Mouse (Mus musculus): ENCODE data around the gene Stk10. TPM values are rescaled to one million over a fixed set of nuclear protein-coding genes. Genes with fewer than 3 reads are reported as not detected.
A peak's percentile ranks its signal among the peaks of the same experiment; 100 is the strongest.

The Stk10 gene
- polyA plus RNA-seq, 1 experiment = 9.4 TPM

- peak; percentile 80 for DNase-seq
- TF ChIP-seq POLR2A (IDR thresholded peaks at IDR 0.05; ENCODE audit: low read depth, low read length) (no peak), CTCF (conservative IDR thresholded peaks at IDR 0.05; ENCODE audit: insufficient read depth, insufficient read length, low read depth, low read length) (no peak)
- Histone ChIP-seq H3K27me3 (replicated peaks; ENCODE audit: control insufficient read depth, insufficient read depth, low read length) (no peaks in the 10 kb centered on the region), H3K36me3 (ENCODE audit: control insufficient read depth, insufficient read depth, low read length) (no peaks in the 10 kb centered on the region), H3K27ac (ENCODE audit: insufficient read depth, low read depth, low read length) (peak overlapping the region; percentile 48; the same call in 1 of the 2 replicates), H3K4me1 (ENCODE audit: control insufficient read depth, insufficient read depth, low read length) (peaks cover 5% of the 10 kb centered on the region), H3K4me3 (ENCODE audit: insufficient read depth, low read depth, low read length) (no peak overlapping the region)
- WGBS = 57% methylated on average over 5 of the region's 5 CpGs
These were observed 90.1 kb downstream of the Stk10 start for GRCm38 (mm10) chr11:32623236-32623635.

DNA sequence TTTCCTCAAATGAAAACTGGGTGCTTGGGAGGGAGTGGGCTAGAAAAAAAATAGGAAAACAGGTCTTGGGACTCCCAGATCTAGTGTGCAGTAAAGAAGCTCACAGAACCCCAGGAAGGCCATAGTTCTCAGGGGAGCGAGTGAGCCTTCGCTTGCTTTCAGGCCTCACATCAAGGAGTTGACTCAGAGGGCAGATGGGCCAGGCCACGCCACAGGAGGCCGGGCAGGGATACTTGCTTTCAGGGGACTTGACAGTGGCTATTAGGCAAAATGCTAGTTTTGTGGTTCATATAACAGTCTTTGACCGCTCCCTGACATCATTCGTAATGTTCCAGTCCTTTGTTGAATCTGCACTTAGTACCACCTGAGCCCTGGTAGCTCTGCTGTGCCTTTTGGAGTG is 90.8 kb downstream of the Stk10 start:
- no peak for TF ChIP-seq POLR2A (IDR thresholded peaks at IDR 0.05; ENCODE audit: low read depth, low read length)
- no peak for TF ChIP-seq CTCF (conservative IDR thresholded peaks at IDR 0.05; ENCODE audit: insufficient read depth, insufficient read length, low read depth, low read length)
- Histone ChIP-seq H3K4me3 (ENCODE audit: insufficient read depth, low read depth, low read length) (no peak overlapping the region), H3K4me1 (ENCODE audit: control insufficient read depth, insufficient read depth, low read length) (peaks cover 4% of the 10 kb centered on the region), H3K27me3 (replicated peaks; ENCODE audit: control insufficient read depth, insufficient read depth, low read length) (no peaks in the 10 kb centered on the region), H3K27ac (ENCODE audit: insufficient read depth, low read depth, low read length) (no peak overlapping the region), H3K36me3 (ENCODE audit: control insufficient read depth, insufficient read depth, low read length) (no peaks in the 10 kb centered on the region)
- 98% methylated on average over 6 of the region's 6 CpGs for WGBS
- DNase-seq = no peak

GRCm38 (mm10) chr11:32625677-32626076 is 92.6 kb downstream of the Stk10 start:
- Histone ChIP-seq H3K4me1 (ENCODE audit: control insufficient read depth, insufficient read depth, low read length) (no peaks in the 10 kb centered on the region), H3K27me3 (replicated peaks; ENCODE audit: control insufficient read depth, insufficient read depth, low read length) (no peaks in the 10 kb centered on the region), H3K4me3 (ENCODE audit: insufficient read depth, low read depth, low read length) (no peak overlapping the region), H3K27ac (ENCODE audit: insufficient read depth, low read depth, low read length) (no peak overlapping the region), H3K36me3 (ENCODE audit: control insufficient read depth, insufficient read depth, low read length) (no peaks in the 10 kb centered on the region)
- TF ChIP-seq POLR2A (IDR thresholded peaks at IDR 0.05; ENCODE audit: low read depth, low read length) (no peak), CTCF (conservative IDR thresholded peaks at IDR 0.05; ENCODE audit: insufficient read depth, insufficient read length, low read depth, low read length) (peak; percentile 94)
- 41% methylated on average over 1 of the region's 1 CpGs for WGBS
- peak; percentile 82 for DNase-seq

- Histone ChIP-seq H3K27me3 (replicated peaks; ENCODE audit: control insufficient read depth, insufficient read depth, low read length) (no peaks in the 10 kb centered on the region), H3K4me3 (ENCODE audit: insufficient read depth, low read depth, low read length) (no peak overlapping the region), H3K27ac (ENCODE audit: insufficient read depth, low read depth, low read length) (no peak overlapping the region), H3K36me3 (ENCODE audit: control insufficient read depth, insufficient read depth, low read length) (no peaks in the 10 kb centered on the region), H3K4me1 (ENCODE audit: control insufficient read depth, insufficient read depth, low read length) (no peaks in the 10 kb centered on the region)
- TF ChIP-seq CTCF (conservative IDR thresholded peaks at IDR 0.05; ENCODE audit: insufficient read depth, insufficient read length, low read depth, low read length) (no peak), POLR2A (IDR thresholded peaks at IDR 0.05; ENCODE audit: low read depth, low read length) (no peak)
- WGBS = 82% methylated on average over 6 of the region's 6 CpGs
- no peak for DNase-seq
These were observed 93.0 kb downstream of the Stk10 start for GRCm38 (mm10) chr11:32626079-32626478.

- Histone ChIP-seq H3K4me1 (ENCODE audit: control insufficient read depth, insufficient read depth, low read length) (no peaks in the 10 kb centered on the region), H3K27me3 (replicated peaks; ENCODE audit: control insufficient read depth, insufficient read depth, low read length) (no peaks in the 10 kb centered on the region), H3K36me3 (ENCODE audit: control insufficient read depth, insufficient read depth, low read length) (no peaks in the 10 kb centered on the region), H3K27ac (ENCODE audit: insufficient read depth, low read depth, low read length) (no peak overlapping the region), H3K4me3 (ENCODE audit: insufficient read depth, low read depth, low read length) (no peak overlapping the region)
- no peak for DNase-seq
- TF ChIP-seq POLR2A (IDR thresholded peaks at IDR 0.05; ENCODE audit: low read depth, low read length) (no peak), CTCF (conservative IDR thresholded peaks at IDR 0.05; ENCODE audit: insufficient read depth, insufficient read length, low read depth, low read length) (no peak)
- WGBS = 80% methylated on average over 6 of the region's 6 CpGs
These were observed 94.8 kb downstream of the Stk10 start for GRCm38 (mm10) chr11:32627900-32628299.

DNA sequence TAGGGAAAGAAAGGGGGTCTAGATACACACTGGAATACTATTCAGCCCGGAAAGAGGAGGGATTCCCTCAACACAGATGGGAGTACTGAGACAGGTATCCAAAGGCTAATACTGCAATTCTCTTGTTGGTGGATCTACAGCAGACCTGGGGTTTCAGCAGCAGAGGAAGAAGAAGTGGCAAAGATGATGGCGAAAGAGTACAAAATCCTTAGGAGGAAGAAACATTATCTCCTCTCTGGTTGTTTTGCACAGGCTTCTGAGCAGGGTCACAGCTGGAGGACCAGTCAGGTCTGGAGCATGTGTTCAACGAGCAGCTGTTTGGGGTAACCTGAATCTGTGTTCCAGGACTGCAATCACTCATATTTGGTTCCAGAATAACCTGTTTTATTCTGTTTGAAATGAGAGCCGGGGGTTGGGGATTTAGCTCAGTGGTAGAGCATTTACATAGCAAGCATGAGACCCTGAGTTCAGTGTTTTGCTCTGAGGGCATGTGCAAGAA is 96.7 kb downstream of the Stk10 start:
- Histone ChIP-seq H3K27me3 (replicated peaks; ENCODE audit: control insufficient read depth, insufficient read depth, low read length) (no peaks in the 10 kb centered on the region), H3K4me3 (ENCODE audit: insufficient read depth, low read depth, low read length) (no peak overlapping the region), H3K4me1 (ENCODE audit: control insufficient read depth, insufficient read depth, low read length) (no peaks in the 10 kb centered on the region), H3K36me3 (ENCODE audit: control insufficient read depth, insufficient read depth, low read length) (no peaks in the 10 kb centered on the region), H3K27ac (ENCODE audit: insufficient read depth, low read depth, low read length) (no peak overlapping the region)
- 71% methylated on average over 4 of the region's 4 CpGs for WGBS
- DNase-seq = no peak
- TF ChIP-seq CTCF (conservative IDR thresholded peaks at IDR 0.05; ENCODE audit: insufficient read depth, insufficient read length, low read depth, low read length) (no peak), POLR2A (IDR thresholded peaks at IDR 0.05; ENCODE audit: low read depth, low read length) (no peak)

DNA sequence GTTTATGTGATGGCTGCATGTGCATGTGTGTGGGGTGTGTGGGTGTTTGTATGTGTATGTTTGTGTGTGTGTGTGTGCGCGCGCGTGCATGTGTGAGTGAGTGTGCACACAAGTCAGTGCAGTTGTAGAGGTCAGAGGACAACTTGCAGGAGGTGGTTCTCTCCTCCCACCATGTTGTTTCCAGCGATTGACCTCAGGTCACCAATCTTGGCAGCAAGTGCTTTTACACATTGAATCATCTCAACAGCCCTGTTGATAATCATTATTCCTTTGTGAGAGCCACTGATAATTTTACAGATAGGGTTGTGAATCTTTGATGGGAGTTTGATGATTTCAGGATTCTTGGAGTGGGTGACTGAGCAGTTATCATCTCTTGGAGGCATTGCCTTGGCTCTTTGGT is 99.6 kb downstream of the Stk10 start:
- H3K27me3 ChIP-seq (replicated peaks; ENCODE audit: control insufficient read depth, insufficient read depth, low read length) = no peaks in the 10 kb centered on the region
- TF ChIP-seq CTCF (conservative IDR thresholded peaks at IDR 0.05; ENCODE audit: insufficient read depth, insufficient read length, low read depth, low read length) = no peak
- no peak for TF ChIP-seq POLR2A (IDR thresholded peaks at IDR 0.05; ENCODE audit: low read depth, low read length)
- DNase-seq = peak; percentile 24
- H3K4me1 ChIP-seq (ENCODE audit: control insufficient read depth, insufficient read depth, low read length) = no peaks in the 10 kb centered on the region
- H3K4me3 ChIP-seq (ENCODE audit: insufficient read depth, low read depth, low read length) = no peak overlapping the region
- H3K36me3 ChIP-seq (ENCODE audit: control insufficient read depth, insufficient read depth, low read length) = no peaks in the 10 kb centered on the region
- 94% methylated on average over 5 of the region's 5 CpGs for WGBS
- H3K27ac ChIP-seq (ENCODE audit: insufficient read depth, low read depth, low read length) = no peak overlapping the region
